Mouse (Mus musculus) olfactory bulb, adult 2 months (tissue): ENCODE results near the gene Farp1.

ENCODE experiments used
- CTCF ChIP-seq: fragments of 200-500 bp; IDR thresholded peaks from 2 replicates; pipeline ENCODE4 v1.5.1; 2012; ENCODE audit warnings: low read depth, mild to moderate bottlenecking, low read length, moderate library complexity; ENCODE audit not compliant: insufficient read depth
- POLR2A ChIP-seq: fragments of 200-500 bp; IDR thresholded peaks from 2 replicates; pipeline ENCODE4 v1.6.1; 2012; ENCODE audit warnings: mild to moderate bottlenecking, low read depth, low read length, moderate library complexity; ENCODE audit not compliant: insufficient read depth

- TF ChIP-seq CTCF: no peak
- TF ChIP-seq POLR2A: no peak
Measured at GRCm38 (mm10) chr14:121172065-121173036, 137.4 kb downstream of the Farp1 start.
